Mouse (Mus musculus) heart, postnatal 14 days (tissue): ENCODE results near the gene Pam. TPM values are rescaled to one million over a fixed set of nuclear protein-coding genes. Genes with fewer than 3 reads are reported as not detected.
A peak's percentile ranks its signal among the peaks of the same experiment; 100 is the strongest.

ENCODE experiments used
- DNase-seq, 2 experiments: peaks; one replicate each; pipeline ENCODE4 v3.0.0; 2021 to 2022
- intact Hi-C: fragments of 180-260 bp; cut with DNase I; formaldehyde crosslinking; loops from one replicate; pipeline ENCODE4 v1.15.1; 2025
- long read RNA-seq, 2 experiments: library from polyadenylated mRNA; stranded (forward); transcript quantifications; one replicate each; pipeline ENCODE4 v2.0.0; 2021
- total RNA-seq, 2 experiments: library from RNA; stranded (reverse); gene quantifications; 2 replicates each; pipeline ENCODE4 v1.2.3; 2021

Pam gene
- total RNA-seq, result 100 to 1,000 TPM; 474 to 583 TPM
- long read RNA-seq, experiment 1, full-length matches to known transcripts, result 56 of 281 reads
- long read RNA-seq, experiment 1, partial matches to known transcripts, result 144 of 281 reads
- long read RNA-seq, experiment 1, other reads (novel, unspliced or antisense), result 81 of 281 reads
- long read RNA-seq, experiment 2, full-length matches to known transcripts, result 50 of 312 reads
- long read RNA-seq, experiment 2, partial matches to known transcripts, result 193 of 312 reads
- long read RNA-seq, experiment 2, other reads (novel, unspliced or antisense), result 69 of 312 reads

DNA sequence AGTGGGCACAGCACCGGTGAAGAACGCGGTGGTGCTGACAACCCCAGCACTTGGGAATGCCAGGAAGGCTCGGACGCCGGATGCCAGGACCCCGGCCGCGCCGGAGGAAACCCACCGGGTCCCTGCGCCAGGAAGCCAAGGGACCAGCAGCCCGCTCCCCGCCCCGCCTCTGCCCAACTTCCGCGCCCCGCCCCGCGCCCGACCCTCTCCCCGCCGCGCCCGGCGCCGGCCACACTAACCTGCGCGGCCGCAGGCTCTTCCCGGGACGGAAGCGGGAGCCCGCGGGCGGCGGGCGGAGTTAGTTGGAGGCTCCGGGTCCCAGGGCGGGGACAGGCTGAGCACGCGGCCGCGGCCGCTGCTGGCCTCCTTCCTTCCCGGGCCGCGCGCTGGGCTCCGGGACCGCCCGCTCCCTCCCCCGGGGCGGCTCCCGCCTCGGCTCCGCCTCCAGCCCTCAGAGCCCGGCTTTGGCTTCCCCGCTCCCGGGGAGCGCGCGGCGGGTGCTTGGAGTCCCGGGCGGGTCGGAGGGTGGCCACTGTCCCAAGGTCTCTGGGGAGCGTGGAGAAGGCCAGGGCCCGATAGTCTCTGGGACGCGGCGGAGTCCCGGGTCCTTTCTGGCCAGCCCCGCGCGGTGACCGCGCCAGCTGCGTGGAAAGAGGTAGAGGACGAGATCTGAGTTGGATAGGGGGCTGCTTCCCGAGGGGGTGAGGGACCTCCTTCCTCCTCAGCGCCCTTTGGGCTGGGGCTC, at the start of gene Pam:
Gene Pam, minus strand, starts transcription at position 401 of the 745 bp plus-strand sequence.
- intact Hi-C loops, result loop anchor here (5.0 kb wide), 2 partner anchors 37 to 118 kb away; no protein-coding TSS in a partner anchor

DNA sequence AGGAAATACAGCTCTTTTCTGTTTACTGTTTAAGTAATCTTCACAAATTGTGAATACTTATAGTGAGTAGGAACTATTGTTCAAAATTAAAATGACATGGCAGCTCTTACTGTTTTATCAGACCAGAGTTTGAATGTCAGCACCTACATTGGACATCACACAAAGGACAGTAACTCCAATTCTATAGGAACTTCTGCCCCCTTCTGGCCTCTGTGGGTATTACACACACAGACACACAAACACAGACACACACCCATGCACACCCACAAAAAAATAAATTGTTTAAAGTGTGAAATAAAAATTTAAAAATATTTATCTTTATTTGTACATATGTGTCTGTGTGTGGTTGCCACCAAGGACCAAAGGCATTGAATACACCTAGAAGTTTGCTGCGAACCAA, 49.4 kb upstream of the Pam start:
- intact Hi-C loops, result no loop called here
- DNase-seq, result no peak

More for the DNA sequence above, at the start of gene Pam:
- peak; percentile 92 to 93 for DNase-seq

DNA sequence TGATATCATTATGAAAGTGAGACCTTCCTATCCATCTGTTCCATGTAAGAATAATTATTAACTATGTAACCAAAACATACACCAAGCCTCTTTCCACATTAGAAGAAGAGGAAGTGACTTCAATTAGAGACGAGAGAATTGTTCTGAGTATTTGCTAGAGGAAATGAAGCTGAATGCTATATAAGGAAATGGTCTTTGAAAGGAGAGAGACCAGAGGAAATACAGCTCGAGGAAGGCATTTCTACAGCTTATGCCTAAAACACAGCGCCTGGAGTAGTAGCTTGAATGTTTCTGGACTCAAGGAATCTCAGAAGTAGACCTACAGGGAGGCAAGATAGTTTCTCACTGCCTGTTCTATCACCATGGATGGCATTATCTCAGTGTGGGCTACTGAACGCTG, 35.8 kb upstream of the Pam start:
- intact Hi-C loops, result loop anchor here (5.0 kb wide), 1 partner anchor 34 kb away; the partner anchor contains the start of gene Pam
- no peak for DNase-seq

DNA sequence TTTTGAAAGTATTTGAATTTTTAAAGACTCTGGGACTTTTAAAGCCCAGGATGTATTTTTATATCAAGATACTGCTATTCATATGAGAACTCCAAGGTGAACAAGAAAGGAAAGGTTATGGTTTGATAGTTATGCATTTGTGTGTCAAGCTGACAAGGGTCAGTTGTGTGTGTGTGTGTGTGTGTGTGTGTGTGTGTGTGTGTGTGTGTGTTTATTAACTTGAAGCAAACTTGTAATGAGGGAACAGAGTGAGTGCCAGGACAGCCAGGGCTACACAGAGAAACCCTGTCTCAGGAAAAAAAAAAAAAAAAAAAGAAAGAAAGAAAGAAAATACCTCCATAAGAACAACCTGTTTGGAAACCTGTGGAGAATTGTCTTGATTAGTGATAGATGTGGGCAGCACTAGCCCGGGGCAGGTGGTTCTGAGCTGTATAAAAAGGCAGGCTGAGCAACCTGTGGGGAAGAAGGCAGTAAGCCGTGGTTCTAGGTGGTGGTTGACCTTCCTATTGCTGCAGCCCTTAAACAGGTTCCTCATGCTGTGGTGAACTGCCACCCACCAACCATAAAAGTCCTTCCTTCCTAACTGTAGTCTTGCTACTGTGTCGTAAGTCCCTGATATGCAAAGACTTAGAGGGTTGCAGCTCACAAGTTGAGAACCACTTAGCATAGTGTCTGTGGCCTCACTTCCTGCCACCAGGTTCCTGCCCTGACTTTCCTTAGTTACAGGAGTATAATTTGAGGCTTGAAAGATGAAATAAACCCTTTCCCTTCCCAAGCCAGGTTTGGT, 34.3 kb upstream of the Pam start:
- no peak for DNase-seq
- intact Hi-C loops, result loop anchor here (2.0 to 5.0 kb wide), 2 partner anchors 32 to 47 kb away; partner anchors contain the start of gene Pam

DNA sequence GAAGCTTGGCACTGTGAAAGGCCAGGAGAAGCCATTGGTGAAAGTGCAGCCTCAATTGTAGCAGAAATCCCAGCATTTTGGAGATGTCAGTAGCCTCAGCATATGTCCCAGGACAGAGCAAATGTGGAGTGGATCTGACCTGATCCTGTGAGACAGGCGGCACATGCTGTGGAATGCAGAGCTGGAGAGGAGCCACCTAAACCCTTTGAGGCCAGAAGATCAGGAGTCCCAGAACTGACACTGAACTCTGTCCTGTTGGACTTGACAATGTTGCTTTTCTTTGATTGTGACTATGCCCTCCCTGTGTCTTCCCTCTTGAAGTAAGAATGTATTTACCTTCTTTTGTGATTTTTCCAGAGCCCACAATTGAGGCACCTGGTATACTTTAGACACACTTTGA, 33.7 kb upstream of the Pam start:
- intact Hi-C loops, result loop anchor here (2.0 kb wide), 1 partner anchor 48 kb away; no protein-coding TSS in a partner anchor
- no peak for DNase-seq

DNA sequence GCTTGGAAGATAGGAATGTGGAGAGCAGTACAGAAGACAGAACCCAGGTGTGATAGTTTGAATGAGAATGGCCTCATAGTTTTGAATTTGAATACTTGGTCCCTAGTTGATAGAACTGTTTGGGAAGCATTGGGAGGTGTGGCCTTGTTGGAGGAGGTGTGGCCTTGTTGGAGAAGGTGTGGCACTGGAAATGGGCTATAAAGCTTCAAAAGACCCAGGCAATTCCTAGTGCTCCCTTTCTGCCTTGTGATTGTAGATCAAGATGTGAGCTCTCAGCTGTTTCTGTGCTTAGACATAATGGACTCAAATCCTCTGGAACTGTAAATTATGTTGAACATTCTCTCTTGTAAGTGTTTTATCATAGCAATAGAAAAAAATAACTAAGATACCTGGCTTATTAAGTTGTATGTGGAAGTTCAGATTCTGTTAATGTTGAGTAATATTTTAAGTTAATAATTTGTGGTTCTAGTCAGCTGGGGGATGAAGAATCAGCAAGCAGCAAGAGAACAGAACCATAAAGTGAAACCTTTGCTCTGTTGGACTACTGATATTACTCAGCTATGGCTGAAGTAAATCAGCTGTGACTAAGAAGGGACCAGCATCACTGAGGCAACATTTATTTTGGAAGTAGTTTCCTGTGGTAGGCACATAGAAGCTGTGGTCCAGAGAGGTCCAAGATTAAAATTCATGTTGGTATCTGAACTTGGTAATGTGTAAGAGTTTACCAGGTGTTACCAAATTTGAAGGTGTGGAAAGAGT, 33.1 kb upstream of the Pam start:
- DNase-seq, result no peak
- intact Hi-C loops, result loop anchor here (2.0 kb wide), 1 partner anchor 48 kb away; no protein-coding TSS in a partner anchor

DNA sequence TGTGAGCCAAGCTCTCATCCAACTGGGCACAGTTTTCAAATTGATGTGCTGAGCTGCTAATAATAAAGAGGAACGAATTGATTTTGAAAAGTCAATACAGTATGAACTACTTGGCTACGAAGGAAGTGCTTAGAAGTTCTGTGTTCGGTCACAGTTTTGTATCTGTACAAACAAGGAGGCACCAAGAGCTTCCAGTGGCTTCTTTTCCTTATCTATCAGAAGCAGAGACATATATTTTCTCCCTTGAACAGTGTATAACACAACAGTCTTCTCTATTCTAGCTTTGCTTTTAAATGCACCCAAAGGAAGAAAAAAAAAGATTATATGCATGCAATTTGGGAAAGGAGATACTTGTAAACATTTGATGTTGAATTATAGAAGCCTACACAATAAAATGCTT, 30.8 kb upstream of the Pam start:
- intact Hi-C loops, result no loop called here
- DNase-seq, result no peak

DNA sequence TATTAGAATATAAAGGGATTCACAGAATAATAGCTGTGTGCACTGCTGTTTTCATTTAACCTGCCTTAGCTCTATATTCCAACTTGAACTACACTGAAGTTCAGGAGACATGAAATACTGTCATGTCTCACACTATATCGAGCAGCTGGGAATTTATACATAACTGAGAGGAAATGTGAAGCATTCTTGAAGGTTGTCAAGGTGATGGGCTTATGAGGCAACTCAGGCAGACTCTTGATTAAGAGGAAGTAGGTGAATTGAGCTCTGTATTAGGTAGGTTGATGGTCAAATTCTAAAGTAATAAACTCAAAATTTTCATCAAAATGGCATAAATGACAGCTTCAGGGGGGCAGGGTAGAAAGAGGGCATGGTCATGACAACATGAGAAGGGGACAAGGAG, 29.3 kb upstream of the Pam start:
- intact Hi-C loops, result no loop called here
- DNase-seq, result no peak

DNA sequence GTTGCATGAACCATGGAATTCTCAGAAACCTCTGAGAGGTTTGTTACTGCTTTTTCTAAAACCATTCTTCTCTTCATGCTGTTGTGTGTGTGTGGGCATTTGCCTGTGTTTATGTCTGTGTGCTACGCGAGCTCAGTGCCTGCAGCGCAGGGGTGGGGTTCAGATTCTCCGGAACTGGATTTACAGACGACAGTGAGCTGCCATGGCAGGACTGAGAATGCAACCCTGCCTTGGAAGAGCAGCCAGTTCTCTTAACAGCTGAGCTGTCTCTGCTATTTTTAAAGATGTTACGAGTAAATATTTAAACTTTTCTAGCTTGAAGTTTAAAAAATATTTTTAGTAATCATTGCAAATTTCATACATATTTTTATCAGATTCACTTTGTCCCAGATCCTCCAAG, 24.1 kb upstream of the Pam start:
- intact Hi-C loops, result no loop called here
- no peak for DNase-seq

DNA sequence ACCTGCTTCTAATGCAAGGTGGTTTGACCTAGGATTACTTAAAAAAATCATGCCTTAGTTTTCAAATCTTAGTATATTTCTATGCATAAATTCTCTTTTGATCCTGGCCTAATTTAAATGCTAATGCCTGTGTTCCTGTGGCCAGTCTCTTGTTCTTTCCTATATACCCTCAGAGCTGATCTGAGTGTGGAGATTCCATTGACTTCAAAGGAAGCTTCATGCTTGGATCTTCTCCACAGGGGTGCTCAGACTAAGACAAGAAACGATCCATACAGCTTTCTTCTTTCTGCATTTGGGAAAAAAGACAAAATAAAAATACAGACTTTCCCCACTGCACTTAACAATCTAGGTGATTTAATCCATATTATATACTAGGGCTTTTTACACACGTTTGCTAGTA, 12.2 kb upstream of the Pam start:
- intact Hi-C loops, result no loop called here
- DNase-seq, result no peak

DNA sequence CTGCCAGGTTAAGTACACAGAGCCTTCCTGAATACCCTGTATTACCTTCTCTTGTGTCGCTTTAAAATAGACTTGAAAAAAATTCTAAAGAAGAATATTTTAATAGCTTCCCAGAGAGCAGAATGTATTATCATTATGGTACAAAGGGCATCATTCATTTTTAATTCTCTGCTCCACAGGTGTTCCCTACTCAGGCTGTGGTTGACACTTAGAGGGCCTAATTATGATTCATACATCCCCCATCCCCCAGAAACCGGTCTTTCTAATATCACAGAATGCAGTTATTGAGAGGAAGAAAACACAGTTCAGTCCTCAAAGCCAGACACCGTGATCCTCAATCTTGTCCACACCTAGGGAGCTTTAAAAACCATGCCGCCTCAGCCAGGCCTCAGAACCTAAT, 4.0 kb upstream of the Pam start:
- DNase-seq, result no peak
- intact Hi-C loops, result loop anchor here (5.0 kb wide), 2 partner anchors 33 to 122 kb away; no protein-coding TSS in a partner anchor

DNA sequence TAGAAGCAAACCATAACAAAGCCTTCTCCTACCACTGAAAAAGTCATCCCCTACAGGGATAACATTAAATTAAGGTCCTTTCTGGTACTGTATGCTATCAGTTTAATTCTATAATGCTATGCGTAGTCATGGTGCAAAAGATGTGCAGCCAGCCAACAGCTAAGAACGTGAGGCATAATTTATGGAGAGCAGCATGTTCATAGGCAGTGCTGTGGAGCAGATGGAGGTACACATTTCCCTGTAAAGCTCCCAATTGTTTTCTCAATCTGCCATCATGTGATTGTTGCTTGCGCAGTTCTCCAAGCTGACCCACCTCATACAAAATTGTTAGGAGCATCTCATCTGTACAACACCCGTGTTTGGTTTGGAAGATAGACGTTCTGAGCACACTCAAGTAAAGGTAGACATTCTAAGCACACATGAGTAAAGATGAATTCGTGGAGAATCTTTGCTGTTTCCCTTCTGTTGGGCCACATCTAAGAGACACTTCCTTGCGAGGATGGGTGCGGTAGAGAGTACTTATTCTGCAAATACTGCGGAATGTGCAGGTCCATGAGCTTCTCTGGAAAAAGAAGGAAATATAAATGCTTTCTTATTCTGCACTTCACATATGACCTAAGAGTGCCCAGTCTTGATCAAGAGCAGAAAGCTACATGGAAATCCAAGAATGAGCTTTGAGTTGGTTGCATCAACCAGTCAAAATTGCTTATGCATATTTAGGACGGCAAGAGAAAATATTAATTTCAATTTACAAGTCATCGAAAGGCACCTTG, 2.7 kb upstream of the Pam start:
- no peak for DNase-seq
- intact Hi-C loops, result loop anchor here (5.0 kb wide), 2 partner anchors 34 to 121 kb away; no protein-coding TSS in a partner anchor

DNA sequence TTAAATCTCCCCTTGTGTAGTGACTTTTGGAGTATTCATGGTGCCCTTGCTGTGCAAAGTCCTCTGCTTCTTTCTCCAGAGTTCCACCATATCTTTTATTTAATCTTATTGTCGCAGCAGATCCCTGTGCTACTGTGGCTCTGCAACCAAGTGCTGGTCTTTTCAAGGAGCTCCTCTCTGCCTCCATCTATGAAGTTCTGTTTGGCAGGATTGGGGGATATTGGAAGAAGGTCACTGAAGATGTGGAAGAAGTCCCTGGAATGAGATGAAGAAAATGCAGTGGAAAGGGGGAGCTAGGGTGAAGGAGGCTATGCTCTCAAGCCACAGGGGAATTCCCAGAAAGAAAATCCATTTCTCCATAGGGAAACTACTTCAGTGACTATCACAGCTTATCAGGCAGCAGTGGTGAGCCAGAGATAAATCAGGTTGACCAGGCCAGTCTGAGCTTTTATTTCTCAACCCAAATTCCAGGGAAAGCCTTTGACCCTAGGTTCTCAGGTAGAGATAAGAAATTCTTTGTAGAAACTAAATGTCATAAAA, 1.0 kb upstream of the Pam start:
- intact Hi-C loops, result loop anchor here (5.0 kb wide), 2 partner anchors 36 to 119 kb away; no protein-coding TSS in a partner anchor
- DNase-seq, result no peak

DNA sequence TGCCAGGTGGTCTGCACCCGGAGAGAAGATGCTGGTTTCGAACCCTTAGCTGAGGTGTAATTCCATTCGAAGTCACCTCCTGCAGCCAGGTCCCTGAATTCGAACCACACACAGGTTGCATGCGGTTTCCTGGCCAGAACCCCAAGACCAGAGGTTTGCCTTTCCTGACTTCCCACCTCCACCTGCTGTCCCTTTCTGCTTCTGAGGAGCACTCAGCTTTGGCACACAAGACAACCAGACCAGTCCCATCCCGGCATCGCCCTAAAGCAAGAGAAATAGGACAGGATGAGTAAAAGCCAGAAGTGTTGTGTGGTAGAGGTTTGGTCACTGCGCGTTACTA, 515 bp upstream of the Pam start:
- no peak for DNase-seq
- intact Hi-C loops, result loop anchor here (5.0 kb wide), 2 partner anchors 36 to 119 kb away; no protein-coding TSS in a partner anchor

DNA sequence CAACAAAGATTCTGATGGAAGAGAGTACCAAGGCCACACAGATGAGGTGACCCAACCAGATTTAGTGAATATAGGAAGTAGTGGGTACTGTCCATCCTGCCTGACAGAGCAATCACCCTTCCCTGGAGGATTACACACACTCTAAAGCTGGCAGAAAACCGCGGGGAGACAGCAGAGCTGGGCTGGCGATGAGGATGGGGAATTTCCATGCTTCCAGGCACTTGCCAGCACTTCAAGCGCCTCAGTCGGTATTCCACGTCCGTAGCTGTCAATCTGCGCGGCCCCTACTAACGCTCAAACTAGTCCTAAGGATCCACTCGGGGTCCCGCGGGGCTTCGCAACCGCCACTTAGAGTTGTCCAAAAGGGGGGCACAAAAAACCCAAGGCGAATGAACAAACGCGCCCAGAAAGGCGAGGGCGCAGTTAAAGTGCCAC, 618 bp downstream of the Pam start:
- peak in 1 of 2 experiments; percentile 38 for DNase-seq
- intact Hi-C loops, result loop anchor here (5.0 kb wide), 3 partner anchors 37 to 118 kb away; no protein-coding TSS in a partner anchor

DNA sequence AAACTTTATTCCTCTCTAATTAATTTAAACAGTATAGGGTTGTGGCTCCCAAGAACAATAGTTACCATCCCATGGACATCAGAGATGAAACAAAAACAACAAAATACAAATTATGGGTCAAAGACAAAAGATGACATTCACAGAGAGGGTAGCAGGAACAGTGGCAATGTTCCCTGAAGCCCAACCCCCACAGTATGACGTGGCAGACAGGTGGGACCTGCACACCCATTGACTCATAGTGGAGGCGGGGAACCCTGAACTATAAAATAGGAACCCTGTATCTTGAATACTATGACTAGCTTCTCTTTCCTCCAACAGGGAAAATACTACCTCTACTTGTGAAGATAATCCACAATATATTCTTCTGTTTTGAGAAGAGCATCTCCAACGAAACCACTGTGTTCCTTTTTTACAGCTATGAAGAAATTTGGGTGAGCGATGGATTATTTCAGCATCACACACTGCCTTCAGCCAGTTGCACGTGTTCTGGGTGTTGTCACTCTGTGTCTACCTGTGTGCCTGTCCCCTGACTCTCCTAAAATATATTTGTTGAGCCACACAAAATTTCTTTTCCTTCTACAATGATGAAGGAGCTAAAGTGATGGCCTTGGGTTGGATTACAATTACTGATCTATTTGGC, 6.0 kb downstream of the Pam start:
- no peak for DNase-seq
- intact Hi-C loops, result no loop called here

DNA sequence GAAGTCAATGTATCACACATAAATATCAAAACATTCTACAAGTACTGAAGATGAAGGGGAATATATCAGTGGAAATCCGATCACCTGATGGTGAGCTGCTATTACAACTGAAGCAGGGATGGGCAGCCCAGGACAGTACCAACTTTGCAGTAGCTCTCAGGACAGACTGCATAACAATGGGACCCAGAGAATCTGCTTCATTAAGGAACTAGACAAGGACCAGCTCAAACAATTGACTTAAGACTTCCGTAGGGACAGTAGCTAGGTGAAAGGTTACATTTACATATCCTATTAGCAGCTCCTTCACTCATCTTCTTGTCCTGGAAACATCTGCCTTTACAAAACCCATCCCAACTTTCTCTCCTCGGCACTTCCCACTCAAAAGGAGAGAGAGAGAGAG, 9.0 kb downstream of the Pam start:
- intact Hi-C loops, result no loop called here
- no peak for DNase-seq

DNA sequence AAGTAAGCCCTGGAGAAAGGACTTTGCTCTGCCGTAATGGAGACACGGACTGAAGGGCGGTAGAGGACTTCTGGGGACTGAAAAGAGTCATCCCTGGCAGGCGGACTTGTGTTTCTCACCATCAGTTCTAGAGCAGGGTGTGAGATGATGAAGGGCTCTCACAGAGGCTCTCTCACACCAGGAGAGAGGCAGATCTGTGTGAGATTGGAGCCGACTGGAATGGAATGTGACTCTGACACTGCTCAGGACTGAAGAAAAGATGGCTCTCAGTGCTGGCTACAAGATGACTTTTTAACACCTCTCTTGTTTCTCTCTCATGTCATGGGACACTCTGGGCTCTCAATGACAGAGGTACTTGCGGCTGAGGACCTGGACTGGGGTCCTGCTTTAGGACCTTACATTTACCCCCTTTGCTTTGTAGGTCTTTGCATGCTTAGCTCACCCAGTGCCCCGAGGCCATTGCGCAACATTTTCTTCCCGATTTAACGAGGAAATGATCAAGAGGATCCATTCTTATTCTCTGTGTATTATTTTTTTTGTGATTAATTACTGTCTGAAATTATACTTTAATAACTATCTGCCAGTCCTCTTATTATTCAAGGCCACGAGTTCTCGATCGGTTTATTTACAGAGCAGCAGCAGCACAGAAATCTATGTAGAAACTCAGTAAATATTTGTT, 10.7 kb downstream of the Pam start:
- DNase-seq, result no peak
- intact Hi-C loops, result no loop called here
